Mouse (Mus musculus): ENCODE results near the gene Eif2d.
A peak's percentile ranks its signal among the peaks of the same experiment; 100 is the strongest.

Eif2d gene

GRCm38 (mm10) chr1:131153018-131153629 is at the start of gene Eif2d:
Eif2d (plus strand) TSS chr1:131153181.
- peak; percentile 76 to 84 for DNase-seq (ENCODE audit: low spot score in 2 of 2)

- no peak for DNase-seq (ENCODE audit: low spot score in 2 of 2)
Measured at GRCm38 (mm10) chr1:131103776-131104424, 49.1 kb upstream of the Eif2d start.

- DNase-seq (ENCODE audit: low spot score in 2 of 2) = no peak
Measured at GRCm38 (mm10) chr1:131107575-131108308, 45.2 kb upstream of the Eif2d start.

- DNase-seq (ENCODE audit: low spot score in 2 of 2) = no peak
Measured at GRCm38 (mm10) chr1:131110525-131111106, 42.4 kb upstream of the Eif2d start.

- no peak for DNase-seq (ENCODE audit: low spot score in 2 of 2)
Measured at GRCm38 (mm10) chr1:131112576-131112975, 40.4 kb upstream of the Eif2d start.

- DNase-seq (ENCODE audit: low spot score in 2 of 2) = peak in 1 of 2 experiments; percentile 64
Measured at GRCm38 (mm10) chr1:131115932-131116331, 37.0 kb upstream of the Eif2d start.

- DNase-seq (ENCODE audit: low spot score in 2 of 2) = peak in 1 of 2 experiments; percentile 44
Measured at GRCm38 (mm10) chr1:131116430-131117011, 36.5 kb upstream of the Eif2d start.

- no peak for DNase-seq (ENCODE audit: low spot score in 2 of 2)
Measured at GRCm38 (mm10) chr1:131118530-131118929, 34.5 kb upstream of the Eif2d start.

GRCm38 (mm10) chr1:131119026-131119425 is 34.0 kb upstream of the Eif2d start:
- DNase-seq (ENCODE audit: low spot score in 2 of 2) = no peak

GRCm38 (mm10) chr1:131121987-131122386 is 31.0 kb upstream of the Eif2d start:
- no peak for DNase-seq (ENCODE audit: low spot score in 2 of 2)

- no peak for DNase-seq (ENCODE audit: low spot score in 2 of 2)
Measured at GRCm38 (mm10) chr1:131123522-131124265, 29.3 kb upstream of the Eif2d start.

- DNase-seq (ENCODE audit: low spot score in 2 of 2) = no peak
Measured at GRCm38 (mm10) chr1:131125987-131126744, 26.8 kb upstream of the Eif2d start.

- DNase-seq (ENCODE audit: low spot score in 2 of 2) = no peak
Measured at GRCm38 (mm10) chr1:131134231-131134630, 18.8 kb upstream of the Eif2d start.

- no peak for DNase-seq (ENCODE audit: low spot score in 2 of 2)
Measured at GRCm38 (mm10) chr1:131134942-131135522, 17.9 kb upstream of the Eif2d start.

GRCm38 (mm10) chr1:131135960-131136629 is 16.9 kb upstream of the Eif2d start:
- no peak for DNase-seq (ENCODE audit: low spot score in 2 of 2)

GRCm38 (mm10) chr1:131137111-131137510 is 15.9 kb upstream of the Eif2d start:
- DNase-seq (ENCODE audit: low spot score in 2 of 2) = no peak

GRCm38 (mm10) chr1:131137717-131138118 is 15.3 kb upstream of the Eif2d start:
- peak in 1 of 2 experiments; percentile 31 for DNase-seq (ENCODE audit: low spot score in 2 of 2)

- DNase-seq (ENCODE audit: low spot score in 2 of 2) = peak; percentile 83 to 90
Measured at GRCm38 (mm10) chr1:131138191-131139016, 14.6 kb upstream of the Eif2d start, which contains the start of gene Dyrk3. Dyrk3 (minus strand) TSS chr1:131138340.
